Mouse (Mus musculus): ENCODE measurements around the gene Acsl4. TPM values are rescaled to one million over a fixed set of nuclear protein-coding genes. Genes with fewer than 3 reads are reported as not detected.

Gene Acsl4
- total and polyA plus RNA-seq, 2 experiments from 2014 or later = 11.0 to 14.0 TPM

DNA sequence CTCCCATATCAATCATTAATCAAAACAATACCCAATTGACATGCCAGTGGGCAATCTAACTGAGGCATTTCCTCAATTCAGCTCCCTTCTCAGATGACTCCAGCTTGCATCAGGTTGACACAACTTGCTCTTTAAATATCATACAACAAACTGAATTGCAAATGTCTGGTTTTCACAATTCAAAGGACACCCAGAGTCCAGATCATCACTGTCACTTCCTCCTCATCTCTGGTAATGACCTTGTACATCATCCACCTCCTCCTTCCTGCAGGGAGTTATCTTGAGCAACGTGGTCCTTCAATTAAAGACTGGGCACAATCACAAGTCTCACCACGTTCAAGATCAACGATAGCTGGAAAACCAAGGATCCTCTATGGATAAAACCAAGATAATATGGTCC is 13.0 kb downstream of the Acsl4 start:
- no peaks in the 10 kb centered on the region for H3K36me3 ChIP-seq (replicated peaks; ENCODE audit: control insufficient read depth, insufficient read depth, low read length)
- WGBS = 53% methylated on average over 3 of the region's 3 CpGs
- TF ChIP-seq CTCF (IDR thresholded peaks at IDR 0.05; ENCODE audit: low read depth) = no peak
- TF ChIP-seq EP300 (IDR thresholded peaks at IDR 0.05; ENCODE audit: low read depth) = no peak
- H3K27me3 ChIP-seq (ENCODE audit: control insufficient read depth, insufficient read depth, low read length) = no peaks in the 10 kb centered on the region
- no peak overlapping the region for H3K4me3 ChIP-seq (ENCODE audit: low read depth, low read length)
- no peak for ATAC-seq (ENCODE audit: insufficient read depth, low read depth)
- H3K9me3 ChIP-seq (replicated peaks; ENCODE audit: control insufficient read depth, low read length) = no peaks in the 10 kb centered on the region
- H3K4me1 ChIP-seq (ENCODE audit: control insufficient read depth, insufficient read depth) = no peaks in the 10 kb centered on the region
- no peak for DNase-seq (ENCODE audit: low spot score)
- no peak overlapping the region for H3K27ac ChIP-seq (ENCODE audit: low read depth)
- no peak overlapping the region for H3K9ac ChIP-seq (replicated peaks; ENCODE audit: low read depth, low read length)
- no peak overlapping the region for H3K4me2 ChIP-seq (ENCODE audit: low read depth, low read length)

DNA sequence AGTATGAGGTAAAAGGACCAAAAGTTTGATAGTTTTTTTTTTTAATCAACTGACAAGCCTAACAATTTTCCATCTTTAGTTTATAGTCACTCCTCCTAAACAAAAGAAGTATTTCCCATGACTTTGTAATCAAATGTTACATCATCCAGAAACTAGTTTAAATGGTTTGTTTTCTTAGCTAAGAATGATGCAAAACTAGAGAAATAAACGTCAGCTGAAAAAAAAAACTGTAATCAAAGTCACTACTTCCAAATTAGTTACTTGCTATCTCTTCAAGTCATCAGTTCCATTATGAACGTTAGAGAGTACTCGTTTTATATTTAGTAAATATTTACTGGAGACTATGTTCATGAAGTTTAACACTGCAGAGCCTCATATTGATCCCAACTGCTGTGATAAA is 13.6 kb downstream of the Acsl4 start:
- Histone ChIP-seq H3K27ac (ENCODE audit: low read depth) (no peak overlapping the region), H3K27me3 (ENCODE audit: control insufficient read depth, insufficient read depth, low read length) (no peaks in the 10 kb centered on the region), H3K4me1 (ENCODE audit: control insufficient read depth, insufficient read depth) (no peaks in the 10 kb centered on the region), H3K36me3 (replicated peaks; ENCODE audit: control insufficient read depth, insufficient read depth, low read length) (no peaks in the 10 kb centered on the region), H3K4me2 (ENCODE audit: low read depth, low read length) (no peak overlapping the region), H3K9me3 (replicated peaks; ENCODE audit: control insufficient read depth, low read length) (no peaks in the 10 kb centered on the region), H3K4me3 (ENCODE audit: low read depth, low read length) (no peak overlapping the region), H3K9ac (replicated peaks; ENCODE audit: low read depth, low read length) (no peak overlapping the region)
- no peak for DNase-seq (ENCODE audit: low spot score)
- no peak for TF ChIP-seq CTCF (IDR thresholded peaks at IDR 0.05; ENCODE audit: low read depth)
- 52% methylated on average over 3 of the region's 3 CpGs for WGBS
- no peak for ATAC-seq (ENCODE audit: insufficient read depth, low read depth)

DNA sequence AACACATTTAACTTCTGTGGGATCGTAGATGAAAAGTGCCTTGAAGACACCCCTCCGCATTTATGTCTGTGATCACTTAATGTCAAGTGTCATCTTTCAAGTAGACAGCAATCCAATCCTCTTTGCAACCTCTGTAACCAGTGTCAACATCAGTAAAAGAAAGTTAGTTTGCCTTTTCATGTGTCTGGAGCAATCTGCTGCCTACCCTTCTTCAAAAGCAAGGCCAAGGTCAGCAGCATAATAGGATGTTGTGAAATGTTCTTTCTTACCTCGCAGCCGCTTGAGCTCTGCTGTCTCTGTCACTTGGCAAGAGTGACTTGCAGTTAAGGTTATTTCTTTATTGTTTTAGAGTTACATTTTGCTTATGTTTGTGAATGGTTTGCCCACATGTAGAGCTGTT is 14.8 kb downstream of the Acsl4 start:
- no peak overlapping the region for H3K4me2 ChIP-seq (ENCODE audit: low read depth, low read length)
- no peaks in the 10 kb centered on the region for H3K4me1 ChIP-seq (ENCODE audit: control insufficient read depth, insufficient read depth)
- no peaks in the 10 kb centered on the region for H3K9me3 ChIP-seq (replicated peaks; ENCODE audit: control insufficient read depth, low read length)
- no peak for TF ChIP-seq CTCF (IDR thresholded peaks at IDR 0.05; ENCODE audit: low read depth)
- TF ChIP-seq EP300 (IDR thresholded peaks at IDR 0.05; ENCODE audit: low read depth) = no peak
- WGBS = 82% methylated on average over 4 of the region's 4 CpGs
- no peaks in the 10 kb centered on the region for H3K36me3 ChIP-seq (replicated peaks; ENCODE audit: control insufficient read depth, insufficient read depth, low read length)
- H3K4me3 ChIP-seq (ENCODE audit: low read depth, low read length) = no peak overlapping the region
- no peak overlapping the region for H3K9ac ChIP-seq (replicated peaks; ENCODE audit: low read depth, low read length)
- DNase-seq (ENCODE audit: low spot score) (no peak), ATAC-seq (ENCODE audit: insufficient read depth, low read depth) (no peak)
- H3K27me3 ChIP-seq (ENCODE audit: control insufficient read depth, insufficient read depth, low read length) = no peaks in the 10 kb centered on the region
- no peak overlapping the region for H3K27ac ChIP-seq (ENCODE audit: low read depth)

DNA sequence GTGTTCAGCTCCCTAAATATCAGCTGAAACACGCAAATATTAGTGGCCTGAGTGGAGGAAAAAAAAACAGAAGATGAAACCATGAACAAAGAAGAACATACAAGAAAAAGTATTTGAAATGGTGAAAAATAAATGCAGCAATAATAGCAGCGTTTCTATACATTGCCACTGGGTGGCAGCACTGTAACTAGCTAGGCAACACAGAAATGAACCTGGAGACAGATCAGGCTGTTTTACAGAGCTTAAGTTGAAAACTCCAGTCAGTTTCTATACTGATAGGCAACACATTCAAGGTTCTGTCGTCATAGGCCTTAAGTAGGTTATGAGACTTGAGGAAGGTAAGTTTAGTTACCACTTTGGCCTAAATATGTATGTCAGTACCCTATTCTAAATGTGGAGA is 17.9 kb downstream of the Acsl4 start:
- Histone ChIP-seq H3K4me1 (ENCODE audit: control insufficient read depth, insufficient read depth) (no peaks in the 10 kb centered on the region), H3K36me3 (replicated peaks; ENCODE audit: control insufficient read depth, insufficient read depth, low read length) (no peaks in the 10 kb centered on the region), H3K4me3 (ENCODE audit: low read depth, low read length) (no peak overlapping the region), H3K27me3 (ENCODE audit: control insufficient read depth, insufficient read depth, low read length) (no peaks in the 10 kb centered on the region), H3K27ac (ENCODE audit: low read depth) (no peak overlapping the region), H3K9me3 (replicated peaks; ENCODE audit: control insufficient read depth, low read length) (no peaks in the 10 kb centered on the region), H3K4me2 (ENCODE audit: low read depth, low read length) (no peak overlapping the region), H3K9ac (replicated peaks; ENCODE audit: low read depth, low read length) (no peak overlapping the region)
- no peak for ATAC-seq (ENCODE audit: insufficient read depth, low read depth)
- WGBS = 16% methylated on average over 3 of the region's 3 CpGs
- DNase-seq (ENCODE audit: low spot score) = no peak
- TF ChIP-seq CTCF (IDR thresholded peaks at IDR 0.05; ENCODE audit: low read depth) = peak; percentile 67
- no peak for TF ChIP-seq EP300 (IDR thresholded peaks at IDR 0.05; ENCODE audit: low read depth)

DNA sequence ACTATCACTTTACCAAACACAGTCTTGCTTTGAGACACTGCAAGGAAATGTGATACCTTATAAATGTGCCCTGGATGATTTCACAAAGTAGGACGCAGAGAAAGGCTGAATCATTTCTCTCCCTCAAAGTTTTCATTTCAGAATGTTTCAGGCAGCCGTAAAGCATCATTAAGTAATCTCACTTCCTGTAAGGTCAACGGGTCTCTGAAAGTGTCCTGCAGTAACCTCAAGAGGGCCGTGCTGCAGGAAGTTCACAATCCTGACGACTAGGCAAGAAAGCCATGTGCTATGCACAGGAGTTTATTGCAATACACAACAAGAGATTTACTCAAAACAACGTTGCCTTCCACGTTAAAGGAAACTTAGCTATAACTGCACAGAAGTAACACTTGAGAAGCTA is 20.4 kb downstream of the Acsl4 start:
- Histone ChIP-seq H3K4me2 (ENCODE audit: low read depth, low read length) (no peak overlapping the region), H3K27me3 (ENCODE audit: control insufficient read depth, insufficient read depth, low read length) (no peaks in the 10 kb centered on the region), H3K9me3 (replicated peaks; ENCODE audit: control insufficient read depth, low read length) (no peaks in the 10 kb centered on the region), H3K27ac (ENCODE audit: low read depth) (no peak overlapping the region), H3K36me3 (replicated peaks; ENCODE audit: control insufficient read depth, insufficient read depth, low read length) (no peaks in the 10 kb centered on the region), H3K4me3 (ENCODE audit: low read depth, low read length) (no peak overlapping the region), H3K9ac (replicated peaks; ENCODE audit: low read depth, low read length) (no peak overlapping the region), H3K4me1 (ENCODE audit: control insufficient read depth, insufficient read depth) (no peaks in the 10 kb centered on the region)
- no peak for DNase-seq (ENCODE audit: low spot score)
- 38% methylated on average over 7 of the region's 7 CpGs for WGBS
- TF ChIP-seq CTCF (IDR thresholded peaks at IDR 0.05; ENCODE audit: low read depth) (no peak), EP300 (IDR thresholded peaks at IDR 0.05; ENCODE audit: low read depth) (no peak)
- peak; percentile 57; the same call in 1 of the 2 replicates for ATAC-seq (ENCODE audit: insufficient read depth, low read depth)

DNA sequence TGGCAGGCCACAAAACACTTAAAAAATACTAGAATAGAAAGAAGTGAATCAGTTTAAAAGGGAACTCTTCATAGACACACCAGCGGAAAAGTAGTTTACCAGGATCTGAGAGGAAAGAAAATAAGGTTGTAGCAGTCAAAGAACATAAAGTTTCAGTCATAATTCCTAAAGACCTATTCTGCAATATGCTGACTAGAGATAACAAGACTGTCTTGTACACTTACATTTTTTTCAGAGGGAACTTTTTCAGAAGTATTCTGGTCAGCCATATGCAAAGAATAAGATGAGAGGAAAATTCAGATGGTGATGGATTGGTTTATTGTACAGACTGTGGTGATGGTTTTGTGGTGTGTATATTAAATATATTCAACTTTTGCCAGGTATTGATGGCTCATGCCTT is 26.5 kb downstream of the Acsl4 start:
- 79% methylated on average over 1 of the region's 1 CpGs for WGBS
- no peaks in the 10 kb centered on the region for H3K4me1 ChIP-seq (ENCODE audit: control insufficient read depth, insufficient read depth)
- ATAC-seq (ENCODE audit: insufficient read depth, low read depth) (no peak), DNase-seq (ENCODE audit: low spot score) (no peak)
- no peaks in the 10 kb centered on the region for H3K36me3 ChIP-seq (replicated peaks; ENCODE audit: control insufficient read depth, insufficient read depth, low read length)
- no peaks in the 10 kb centered on the region for H3K27me3 ChIP-seq (ENCODE audit: control insufficient read depth, insufficient read depth, low read length)
- TF ChIP-seq CTCF (IDR thresholded peaks at IDR 0.05; ENCODE audit: low read depth) = no peak
- TF ChIP-seq EP300 (IDR thresholded peaks at IDR 0.05; ENCODE audit: low read depth) = no peak
- no peak overlapping the region for H3K9ac ChIP-seq (replicated peaks; ENCODE audit: low read depth, low read length)
- no peak overlapping the region for H3K4me2 ChIP-seq (ENCODE audit: low read depth, low read length)
- H3K9me3 ChIP-seq (replicated peaks; ENCODE audit: control insufficient read depth, low read length) = no peaks in the 10 kb centered on the region
- no peak overlapping the region for H3K4me3 ChIP-seq (ENCODE audit: low read depth, low read length)
- H3K27ac ChIP-seq (ENCODE audit: low read depth) = no peak overlapping the region
